Mouse (Mus musculus): ENCODE measurements at regions not wholly inside any gene's neighbourhood (a gene's known extent, or its start where the extent isn't known, plus 50 kb on each side); places are given as distances from the start of the nearest gene placed in this dataset.

GRCm38 (mm10) chr16:70093224-70093623, 220.5 kb upstream of the Gbe1 start:
- no peak overlapping the region for H3K27ac ChIP-seq (ENCODE audit: control insufficient read depth, insufficient read depth, low read depth, low read length)
- TF ChIP-seq CTCF (IDR thresholded peaks at IDR 0.05; ENCODE audit: control insufficient read depth, insufficient read depth, insufficient replicate concordance, low read depth, low read length) (no peak), POLR2A (IDR thresholded peaks at IDR 0.05; ENCODE audit: control insufficient read depth, low read depth, low read length) (no peak)
- no peaks in the 10 kb centered on the region for H3K4me1 ChIP-seq (ENCODE audit: control insufficient read depth, insufficient read depth, low read length)
- no peak overlapping the region for H3K4me3 ChIP-seq (ENCODE audit: control insufficient read depth, low read depth, low read length)
- no peaks in the 10 kb centered on the region for H3K36me3 ChIP-seq (ENCODE audit: control insufficient read depth, insufficient read depth, low read length)
- H3K27me3 ChIP-seq (ENCODE audit: control insufficient read depth, insufficient read depth, low read length) = no peaks in the 10 kb centered on the region

- no peak for TF ChIP-seq POLR2A (IDR thresholded peaks at IDR 0.05; ENCODE audit: control insufficient read depth, low read depth, low read length)
- no peak for TF ChIP-seq CTCF (IDR thresholded peaks at IDR 0.05; ENCODE audit: control insufficient read depth, insufficient read depth, insufficient replicate concordance, low read depth, low read length)
- no peaks in the 10 kb centered on the region for H3K36me3 ChIP-seq (ENCODE audit: control insufficient read depth, insufficient read depth, low read length)
- no peak overlapping the region for H3K27ac ChIP-seq (ENCODE audit: control insufficient read depth, insufficient read depth, low read depth, low read length)
- no peaks in the 10 kb centered on the region for H3K4me1 ChIP-seq (ENCODE audit: control insufficient read depth, insufficient read depth, low read length)
- H3K27me3 ChIP-seq (ENCODE audit: control insufficient read depth, insufficient read depth, low read length) = no peaks in the 10 kb centered on the region
- H3K4me3 ChIP-seq (ENCODE audit: control insufficient read depth, low read depth, low read length) = no peak overlapping the region
Measured at GRCm38 (mm10) chr16:70095221-70095620, 218.5 kb upstream of the Gbe1 start.

- Histone ChIP-seq H3K4me3 (ENCODE audit: control insufficient read depth, low read depth, low read length) (no peak overlapping the region), H3K4me1 (ENCODE audit: control insufficient read depth, insufficient read depth, low read length) (no peaks in the 10 kb centered on the region), H3K36me3 (ENCODE audit: control insufficient read depth, insufficient read depth, low read length) (no peaks in the 10 kb centered on the region), H3K27ac (ENCODE audit: control insufficient read depth, insufficient read depth, low read depth, low read length) (no peak overlapping the region), H3K27me3 (ENCODE audit: control insufficient read depth, insufficient read depth, low read length) (no peaks in the 10 kb centered on the region)
- TF ChIP-seq CTCF (IDR thresholded peaks at IDR 0.05; ENCODE audit: control insufficient read depth, insufficient read depth, insufficient replicate concordance, low read depth, low read length) = no peak
- no peak for TF ChIP-seq POLR2A (IDR thresholded peaks at IDR 0.05; ENCODE audit: control insufficient read depth, low read depth, low read length)
Measured at GRCm38 (mm10) chr16:70103791-70104378, 209.9 kb upstream of the Gbe1 start.

GRCm38 (mm10) chr16:70141466-70141865, 172.3 kb upstream of the Gbe1 start:
- no peak for TF ChIP-seq CTCF (IDR thresholded peaks at IDR 0.05; ENCODE audit: control insufficient read depth, insufficient read depth, insufficient replicate concordance, low read depth, low read length)
- no peak for TF ChIP-seq POLR2A (IDR thresholded peaks at IDR 0.05; ENCODE audit: control insufficient read depth, low read depth, low read length)
- Histone ChIP-seq H3K27me3 (ENCODE audit: control insufficient read depth, insufficient read depth, low read length) (no peaks in the 10 kb centered on the region), H3K36me3 (ENCODE audit: control insufficient read depth, insufficient read depth, low read length) (no peaks in the 10 kb centered on the region), H3K27ac (ENCODE audit: control insufficient read depth, insufficient read depth, low read depth, low read length) (no peak overlapping the region), H3K4me3 (ENCODE audit: control insufficient read depth, low read depth, low read length) (no peak overlapping the region), H3K4me1 (ENCODE audit: control insufficient read depth, insufficient read depth, low read length) (no peaks in the 10 kb centered on the region)

- H3K27me3 ChIP-seq (ENCODE audit: control insufficient read depth, insufficient read depth, low read length) = no peaks in the 10 kb centered on the region
- no peak overlapping the region for H3K4me3 ChIP-seq (ENCODE audit: control insufficient read depth, low read depth, low read length)
- no peak overlapping the region for H3K27ac ChIP-seq (ENCODE audit: control insufficient read depth, insufficient read depth, low read depth, low read length)
- no peaks in the 10 kb centered on the region for H3K4me1 ChIP-seq (ENCODE audit: control insufficient read depth, insufficient read depth, low read length)
- TF ChIP-seq CTCF (IDR thresholded peaks at IDR 0.05; ENCODE audit: control insufficient read depth, insufficient read depth, insufficient replicate concordance, low read depth, low read length) (no peak), POLR2A (IDR thresholded peaks at IDR 0.05; ENCODE audit: control insufficient read depth, low read depth, low read length) (no peak)
- H3K36me3 ChIP-seq (ENCODE audit: control insufficient read depth, insufficient read depth, low read length) = no peaks in the 10 kb centered on the region
Measured at GRCm38 (mm10) chr16:70147673-70148359, 165.9 kb upstream of the Gbe1 start.

- Histone ChIP-seq H3K36me3 (ENCODE audit: control insufficient read depth, insufficient read depth, low read length) (no peaks in the 10 kb centered on the region), H3K4me1 (ENCODE audit: control insufficient read depth, insufficient read depth, low read length) (no peaks in the 10 kb centered on the region), H3K27ac (ENCODE audit: control insufficient read depth, insufficient read depth, low read depth, low read length) (no peak overlapping the region), H3K27me3 (ENCODE audit: control insufficient read depth, insufficient read depth, low read length) (no peaks in the 10 kb centered on the region), H3K4me3 (ENCODE audit: control insufficient read depth, low read depth, low read length) (no peak overlapping the region)
- TF ChIP-seq CTCF (IDR thresholded peaks at IDR 0.05; ENCODE audit: control insufficient read depth, insufficient read depth, insufficient replicate concordance, low read depth, low read length) = no peak
- TF ChIP-seq POLR2A (IDR thresholded peaks at IDR 0.05; ENCODE audit: control insufficient read depth, low read depth, low read length) = no peak
Measured at GRCm38 (mm10) chr16:70154587-70154986, 159.2 kb upstream of the Gbe1 start.

- TF ChIP-seq POLR2A (IDR thresholded peaks at IDR 0.05; ENCODE audit: control insufficient read depth, low read depth, low read length) (no peak), CTCF (IDR thresholded peaks at IDR 0.05; ENCODE audit: control insufficient read depth, insufficient read depth, insufficient replicate concordance, low read depth, low read length) (no peak)
- no peaks in the 10 kb centered on the region for H3K36me3 ChIP-seq (ENCODE audit: control insufficient read depth, insufficient read depth, low read length)
- no peaks in the 10 kb centered on the region for H3K4me1 ChIP-seq (ENCODE audit: control insufficient read depth, insufficient read depth, low read length)
- H3K27ac ChIP-seq (ENCODE audit: control insufficient read depth, insufficient read depth, low read depth, low read length) = no peak overlapping the region
- no peaks in the 10 kb centered on the region for H3K27me3 ChIP-seq (ENCODE audit: control insufficient read depth, insufficient read depth, low read length)
- no peak overlapping the region for H3K4me3 ChIP-seq (ENCODE audit: control insufficient read depth, low read depth, low read length)
Measured at GRCm38 (mm10) chr16:70160539-70160938, 153.2 kb upstream of the Gbe1 start.

All from testis, adult 2 months (tissue).